Mouse (Mus musculus): ENCODE data around the gene Eml1. TPM values are rescaled to one million over a fixed set of nuclear protein-coding genes. Genes with fewer than 3 reads are reported as not detected.
A peak's percentile ranks its signal among the peaks of the same experiment; 100 is the strongest.

The Eml1 gene
- total and polyA plus RNA-seq, 2 experiments from 2014 or later, result 61.3 to 69.3 TPM

DNA sequence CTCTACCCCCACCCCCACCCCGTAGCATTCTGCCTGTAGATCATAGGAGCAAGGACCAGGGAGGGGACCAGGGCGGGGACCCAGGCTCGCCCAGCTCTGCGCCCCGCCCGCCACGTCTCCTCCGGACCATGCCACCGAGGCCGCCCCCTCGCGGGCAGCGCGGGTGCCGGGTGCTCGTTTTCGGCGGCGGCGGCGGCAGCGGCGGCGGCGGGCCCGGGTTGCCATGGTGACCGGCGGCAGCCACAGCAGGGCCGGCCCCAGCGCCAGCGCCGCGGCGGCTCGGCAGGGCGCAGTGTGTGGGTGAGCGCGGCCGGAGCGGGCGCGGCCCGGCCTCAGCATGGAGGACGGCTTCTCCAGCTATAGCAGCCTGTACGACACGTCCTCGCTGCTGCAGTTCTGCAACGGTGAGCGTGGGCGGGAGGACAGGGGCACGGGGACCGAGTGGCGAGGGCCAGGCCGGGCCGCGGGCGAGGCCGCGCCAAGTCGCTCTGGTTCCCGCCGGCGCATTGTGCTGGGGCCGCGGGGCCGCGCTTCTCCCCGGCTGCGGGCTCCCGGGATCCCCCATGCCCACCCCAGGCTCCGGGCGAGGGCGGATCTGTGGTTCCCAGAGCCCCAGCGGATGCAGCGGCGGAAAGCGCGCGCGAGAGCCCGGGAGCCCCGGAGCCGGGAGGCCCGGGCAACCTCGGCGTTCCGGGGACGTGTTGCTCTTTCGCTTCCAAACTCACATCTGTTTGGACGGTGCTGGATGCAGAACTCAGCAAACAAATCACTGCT is 52.3 kb downstream of the Eml1 start:
- H3K9ac ChIP-seq (replicated peaks; ENCODE audit: low read depth, low read length), result peak overlapping the region; percentile 86
- H3K4me3 ChIP-seq (ENCODE audit: low read depth, low read length), result peak overlapping the region; percentile 87
- TF ChIP-seq EP300 (IDR thresholded peaks at IDR 0.05; ENCODE audit: low read depth) (no peak), CTCF (IDR thresholded peaks at IDR 0.05; ENCODE audit: low read depth) (peak; percentile 41)
- no peaks in the 10 kb centered on the region for H3K36me3 ChIP-seq (replicated peaks; ENCODE audit: control insufficient read depth, insufficient read depth, low read length)
- H3K9me3 ChIP-seq (replicated peaks; ENCODE audit: control insufficient read depth, low read length), result no peaks in the 10 kb centered on the region
- H3K4me1 ChIP-seq (ENCODE audit: control insufficient read depth, insufficient read depth), result no peaks in the 10 kb centered on the region
- peak overlapping the region; percentile 81 for H3K27ac ChIP-seq (ENCODE audit: low read depth)
- H3K4me2 ChIP-seq (ENCODE audit: low read depth, low read length), result peak overlapping the region; percentile 90
- DNase-seq (ENCODE audit: low spot score) (peak; percentile 87), ATAC-seq (ENCODE audit: insufficient read depth, low read depth) (peak; percentile 92)
- no peaks in the 10 kb centered on the region for H3K27me3 ChIP-seq (ENCODE audit: control insufficient read depth, insufficient read depth, low read length)
- WGBS, result under 1% methylated on average over 68 of the region's 90 CpGs

DNA sequence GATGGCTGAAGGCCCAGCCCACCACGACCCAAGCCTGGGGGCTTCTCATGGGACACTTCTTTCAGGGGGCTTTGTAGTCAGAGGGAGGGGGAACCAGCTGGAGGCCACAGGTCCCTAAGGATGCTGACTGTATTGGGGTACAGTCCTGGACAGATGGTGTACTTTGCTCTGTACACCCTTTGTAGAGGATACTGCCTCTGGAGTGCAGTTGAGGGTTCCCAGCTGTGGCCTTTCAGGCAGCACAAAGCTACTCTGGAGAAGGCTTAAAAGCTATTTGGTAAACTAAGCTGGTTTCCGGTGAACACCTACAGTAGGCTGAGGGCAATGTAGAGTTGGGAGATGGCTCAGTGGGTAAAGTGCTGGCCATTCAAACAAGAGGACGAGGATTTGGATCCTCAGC is 60.2 kb downstream of the Eml1 start:
- 0 out of 2 replicates have a peak, but pooled peaks cover 2% of the 10 kb centered on the region for H3K36me3 ChIP-seq (replicated peaks; ENCODE audit: control insufficient read depth, insufficient read depth, low read length)
- no peak overlapping the region for H3K4me2 ChIP-seq (ENCODE audit: low read depth, low read length)
- no peak for ATAC-seq (ENCODE audit: insufficient read depth, low read depth)

DNA sequence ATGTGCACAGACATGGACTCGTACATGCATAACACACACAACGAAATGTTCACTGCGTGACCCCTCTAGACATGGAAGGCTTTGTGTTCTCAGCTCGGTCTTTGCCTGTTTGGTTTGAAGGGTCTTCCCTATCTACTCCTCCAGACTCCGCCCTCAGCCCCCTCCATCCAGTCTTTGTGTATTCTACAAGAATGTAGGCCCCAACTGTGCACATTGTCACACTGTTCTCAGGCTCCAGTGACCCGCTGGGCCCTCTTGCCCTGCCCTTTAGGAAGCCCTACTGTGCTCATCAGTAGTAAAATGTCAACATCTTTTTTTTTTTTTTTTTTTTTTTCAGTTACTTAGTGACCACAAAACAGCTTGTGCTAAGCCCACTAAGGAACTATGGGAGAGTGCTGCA is 61.0 kb downstream of the Eml1 start:
- DNase-seq (ENCODE audit: low spot score), result no peak
- Histone ChIP-seq H3K4me2 (ENCODE audit: low read depth, low read length) (no peak overlapping the region), H3K36me3 (replicated peaks; ENCODE audit: control insufficient read depth, insufficient read depth, low read length) (0 out of 2 replicates have a peak, but pooled peaks cover 2% of the 10 kb centered on the region), H3K4me3 (ENCODE audit: low read depth, low read length) (no peak overlapping the region), H3K9me3 (replicated peaks; ENCODE audit: control insufficient read depth, low read length) (no peaks in the 10 kb centered on the region), H3K4me1 (ENCODE audit: control insufficient read depth, insufficient read depth) (peaks cover 20% of the 10 kb centered on the region), H3K9ac (replicated peaks; ENCODE audit: low read depth, low read length) (no peak overlapping the region), H3K27me3 (ENCODE audit: control insufficient read depth, insufficient read depth, low read length) (no peaks in the 10 kb centered on the region), H3K27ac (ENCODE audit: low read depth) (no peak overlapping the region)
- no peak for TF ChIP-seq CTCF (IDR thresholded peaks at IDR 0.05; ENCODE audit: low read depth)
- TF ChIP-seq EP300 (IDR thresholded peaks at IDR 0.05; ENCODE audit: low read depth), result no peak
- 82% methylated on average over 6 of the region's 6 CpGs for WGBS
- no peak for ATAC-seq (ENCODE audit: insufficient read depth, low read depth)

More for the DNA sequence above, 60.2 kb downstream of the Eml1 start:
- Histone ChIP-seq H3K4me1 (ENCODE audit: control insufficient read depth, insufficient read depth) (peaks cover 12% of the 10 kb centered on the region), H3K9ac (replicated peaks; ENCODE audit: low read depth, low read length) (no peak overlapping the region), H3K27me3 (ENCODE audit: control insufficient read depth, insufficient read depth, low read length) (no peaks in the 10 kb centered on the region), H3K27ac (ENCODE audit: low read depth) (no peak overlapping the region), H3K9me3 (replicated peaks; ENCODE audit: control insufficient read depth, low read length) (no peaks in the 10 kb centered on the region), H3K4me3 (ENCODE audit: low read depth, low read length) (no peak overlapping the region)
- TF ChIP-seq EP300 (IDR thresholded peaks at IDR 0.05; ENCODE audit: low read depth), result no peak
- TF ChIP-seq CTCF (IDR thresholded peaks at IDR 0.05; ENCODE audit: low read depth), result no peak
- DNase-seq (ENCODE audit: low spot score), result no peak
- 90% methylated on average over 3 of the region's 3 CpGs for WGBS

DNA sequence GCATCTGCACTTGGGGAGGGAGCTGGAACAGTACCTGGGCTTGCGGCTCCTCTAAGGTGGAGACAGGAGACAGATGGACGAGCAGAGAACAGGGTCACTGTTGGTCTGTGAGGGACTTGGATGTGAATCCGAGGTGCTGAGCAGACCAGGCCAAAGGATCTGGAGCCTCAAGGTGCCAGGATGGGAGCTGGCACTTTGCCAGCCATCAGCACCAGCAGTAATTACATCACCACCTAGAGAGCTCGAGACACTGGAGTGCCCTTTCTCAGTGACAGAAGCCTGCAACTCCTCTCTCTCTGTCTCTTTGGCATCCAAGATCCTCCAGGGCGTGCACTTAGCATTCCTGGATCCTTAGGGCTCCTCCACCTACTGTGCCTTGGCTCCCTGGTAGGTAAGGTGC is 61.8 kb downstream of the Eml1 start:
- 62% methylated on average over 5 of the region's 5 CpGs for WGBS
- H3K27ac ChIP-seq (ENCODE audit: low read depth), result no peak overlapping the region
- no peak for TF ChIP-seq CTCF (IDR thresholded peaks at IDR 0.05; ENCODE audit: low read depth)
- TF ChIP-seq EP300 (IDR thresholded peaks at IDR 0.05; ENCODE audit: low read depth), result no peak

DNA sequence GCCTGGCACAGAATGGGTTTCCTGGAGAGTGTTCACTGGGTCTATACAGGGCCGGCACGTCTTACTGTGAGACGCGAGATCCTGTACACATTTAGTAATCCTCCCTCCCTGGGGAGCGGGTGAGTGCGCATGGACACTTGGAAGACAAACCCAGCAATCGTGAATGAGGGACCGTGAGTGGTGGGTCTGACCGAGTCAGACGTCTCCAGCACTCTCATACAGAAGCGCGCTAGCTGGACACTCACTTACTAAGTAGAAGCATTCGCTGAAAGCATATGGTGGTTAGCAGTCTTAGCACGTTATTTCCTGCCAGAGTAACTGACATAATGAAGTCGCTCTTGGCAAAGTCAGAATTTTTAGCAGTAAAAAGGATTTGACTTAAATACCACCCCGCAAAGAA is 62.3 kb downstream of the Eml1 start:
- WGBS, result 70% methylated on average over 16 of the region's 16 CpGs
- DNase-seq (ENCODE audit: low spot score) (no peak), ATAC-seq (ENCODE audit: insufficient read depth, low read depth) (no peak)
- Histone ChIP-seq H3K9me3 (replicated peaks; ENCODE audit: control insufficient read depth, low read length) (no peaks in the 10 kb centered on the region), H3K9ac (replicated peaks; ENCODE audit: low read depth, low read length) (no peak overlapping the region), H3K4me1 (ENCODE audit: control insufficient read depth, insufficient read depth) (peaks cover 32% of the 10 kb centered on the region), H3K36me3 (replicated peaks; ENCODE audit: control insufficient read depth, insufficient read depth, low read length) (0 out of 2 replicates have a peak, but pooled peaks cover 2% of the 10 kb centered on the region), H3K4me2 (ENCODE audit: low read depth, low read length) (no peak overlapping the region), H3K27ac (ENCODE audit: low read depth) (no peak overlapping the region), H3K4me3 (ENCODE audit: low read depth, low read length) (no peak overlapping the region), H3K27me3 (ENCODE audit: control insufficient read depth, insufficient read depth, low read length) (no peaks in the 10 kb centered on the region)
- no peak for TF ChIP-seq EP300 (IDR thresholded peaks at IDR 0.05; ENCODE audit: low read depth)
- TF ChIP-seq CTCF (IDR thresholded peaks at IDR 0.05; ENCODE audit: low read depth), result no peak

More for the DNA sequence above, 61.8 kb downstream of the Eml1 start:
- Histone ChIP-seq H3K9me3 (replicated peaks; ENCODE audit: control insufficient read depth, low read length) (no peaks in the 10 kb centered on the region), H3K27me3 (ENCODE audit: control insufficient read depth, insufficient read depth, low read length) (no peaks in the 10 kb centered on the region), H3K4me1 (ENCODE audit: control insufficient read depth, insufficient read depth) (peaks cover 29% of the 10 kb centered on the region), H3K9ac (replicated peaks; ENCODE audit: low read depth, low read length) (no peak overlapping the region), H3K36me3 (replicated peaks; ENCODE audit: control insufficient read depth, insufficient read depth, low read length) (0 out of 2 replicates have a peak, but pooled peaks cover 2% of the 10 kb centered on the region), H3K4me2 (ENCODE audit: low read depth, low read length) (no peak overlapping the region), H3K4me3 (ENCODE audit: low read depth, low read length) (no peak overlapping the region)
- ATAC-seq (ENCODE audit: insufficient read depth, low read depth) (no peak), DNase-seq (ENCODE audit: low spot score) (no peak)

Measured in heart, postnatal 0 days (tissue).